Mouse (Mus musculus) urinary bladder, adult 18-20 months (tissue): ENCODE results near the gene Map3k14.
"Not testable (repeated sequence)": the region's sequence is repeated elsewhere in the genome, so short reads cannot be mapped to it uniquely, and the experiment has no call there.

Experiments
- DNase-seq, 2 experiments: peaks; one replicate each; pipeline ENCODE4 v3.0.0; 2022; ENCODE audit warnings: low spot score in 2 of 2, mixed read lengths in 2 of 2

Map3k14 gene

DNA sequence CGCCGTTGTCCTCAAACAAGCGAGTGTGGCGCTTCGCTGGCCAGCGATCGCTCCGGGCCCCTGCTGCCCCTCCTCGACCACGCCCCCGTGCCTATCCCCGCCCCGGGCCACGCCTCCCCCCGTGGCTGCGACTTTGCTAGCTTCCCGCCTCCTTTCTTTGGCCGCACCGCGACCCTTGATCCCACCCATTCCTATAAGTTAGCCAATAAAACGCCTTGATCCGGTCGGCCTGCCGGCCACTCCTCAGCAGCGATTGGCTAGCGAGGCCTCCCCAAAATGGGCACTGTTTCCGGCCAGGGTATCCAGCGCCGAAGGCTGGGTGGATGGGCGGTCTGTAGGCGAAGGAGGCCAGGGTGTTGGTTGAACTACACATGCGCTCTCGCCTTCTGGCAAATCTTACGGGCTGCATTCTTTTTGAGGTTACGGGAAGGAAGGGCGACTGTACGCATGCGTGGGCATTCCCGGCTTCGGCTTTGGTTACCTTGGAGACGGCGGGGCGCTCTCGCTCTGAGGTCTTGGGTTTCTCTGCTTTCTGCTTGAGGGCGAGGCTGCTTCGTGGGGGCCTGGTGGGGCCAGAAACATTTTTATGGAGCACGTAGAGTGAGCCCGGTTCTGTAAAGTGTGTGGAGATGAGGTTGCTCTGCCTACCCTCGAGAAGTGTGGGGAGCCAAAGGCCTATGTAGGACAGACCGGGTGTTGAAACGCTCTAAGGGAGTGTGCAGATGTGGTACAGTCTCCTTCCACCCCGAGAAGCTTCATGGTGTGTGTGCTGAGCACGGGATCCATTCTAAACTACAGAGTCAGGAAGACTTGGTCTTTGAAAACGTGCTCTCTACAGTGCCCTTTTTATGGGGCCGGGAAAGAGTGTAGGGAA is at the start of gene Map3k14:
Map3k14 (minus strand) TSS at position 127 of the 874 bp plus-strand sequence.
- peak; percentile 99 to 100 for DNase-seq

- DNase-seq, result no peak
Observed at GRCm38 (mm10) chr11:103315379-103315778, 48.1 kb upstream of the Map3k14 start.

- no peak for DNase-seq
Observed at GRCm38 (mm10) chr11:103314736-103315374, 47.6 kb upstream of the Map3k14 start.

- DNase-seq, result no peak
Observed at GRCm38 (mm10) chr11:103313542-103313941, 46.3 kb upstream of the Map3k14 start.

GRCm38 (mm10) chr11:103312655-103313255 is 45.5 kb upstream of the Map3k14 start:
- no peak for DNase-seq

DNA sequence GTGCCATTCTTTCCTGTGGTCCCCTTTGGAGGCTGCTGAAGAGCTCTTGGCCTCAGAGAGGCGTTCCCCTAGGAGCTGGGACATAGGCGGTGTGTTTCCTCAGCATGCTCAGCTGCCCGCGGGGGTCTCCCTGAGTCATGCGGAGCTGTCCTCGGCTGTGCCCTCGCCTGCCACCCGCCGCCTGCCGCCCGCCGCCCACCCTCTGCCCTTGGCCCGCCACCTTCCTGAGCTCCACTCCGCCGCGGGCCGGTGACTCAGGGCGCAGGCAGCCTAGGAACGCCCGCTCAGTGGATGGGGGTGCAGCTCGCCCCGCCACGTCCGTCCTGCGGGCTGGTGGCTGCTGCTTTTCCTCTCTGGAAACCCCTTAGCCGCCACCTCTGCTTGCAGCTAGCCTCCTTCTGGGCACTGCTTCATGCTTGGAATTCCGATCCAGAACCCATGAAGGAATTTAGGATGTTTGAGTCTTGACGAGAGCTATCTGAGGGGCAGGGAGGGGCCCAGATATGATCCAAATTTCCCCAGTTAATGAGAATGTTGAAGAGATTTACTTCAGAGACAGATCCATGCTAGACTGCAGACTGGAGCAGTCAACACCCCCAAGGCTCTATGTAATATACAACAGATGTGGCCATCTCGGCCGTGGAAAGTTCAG is 44.8 kb upstream of the Map3k14 start:
- DNase-seq, result peak; percentile 54 to 59

- DNase-seq, result no peak
Observed at GRCm38 (mm10) chr11:103309956-103310574, 42.8 kb upstream of the Map3k14 start.

DNA sequence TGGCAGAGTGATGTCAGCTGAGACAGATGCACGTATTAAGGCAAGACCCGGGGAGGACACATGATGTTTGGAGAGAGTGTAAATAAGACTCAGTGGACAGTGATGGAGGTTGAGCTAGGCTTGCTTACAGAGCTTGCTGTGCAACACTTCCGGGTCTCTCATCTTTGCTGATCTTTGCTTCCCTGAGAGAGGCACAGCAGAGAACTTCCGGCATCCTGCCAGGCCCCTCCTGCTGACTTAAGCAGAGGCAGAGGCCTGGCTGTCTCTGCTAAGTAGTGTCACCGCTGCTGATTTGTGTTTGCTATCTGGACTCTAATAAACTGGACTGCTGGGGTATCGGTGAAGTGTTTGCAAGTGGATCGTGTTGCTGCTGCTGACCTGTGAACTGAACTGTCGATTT is 40.6 kb upstream of the Map3k14 start:
- DNase-seq, result no peak

DNA sequence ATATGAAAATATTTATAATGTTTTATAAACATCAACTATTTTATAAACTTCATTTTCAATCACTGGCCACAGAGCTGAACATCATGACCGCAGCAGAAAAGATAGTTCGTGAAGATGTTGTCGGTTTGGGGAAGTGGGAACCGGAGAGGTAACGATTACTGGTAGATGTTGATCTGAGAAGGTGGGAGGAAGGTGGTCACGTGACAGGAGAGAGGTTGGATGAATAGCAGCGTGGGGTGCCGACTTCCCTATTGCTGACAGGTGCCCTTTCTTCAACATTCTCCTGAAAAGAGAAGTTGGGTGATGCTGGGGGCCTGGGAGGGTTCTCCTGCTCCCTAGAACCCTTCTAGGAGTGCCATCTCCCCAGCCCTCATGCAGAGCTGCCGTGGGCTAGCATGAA is 37.3 kb upstream of the Map3k14 start:
- DNase-seq, result no peak

DNA sequence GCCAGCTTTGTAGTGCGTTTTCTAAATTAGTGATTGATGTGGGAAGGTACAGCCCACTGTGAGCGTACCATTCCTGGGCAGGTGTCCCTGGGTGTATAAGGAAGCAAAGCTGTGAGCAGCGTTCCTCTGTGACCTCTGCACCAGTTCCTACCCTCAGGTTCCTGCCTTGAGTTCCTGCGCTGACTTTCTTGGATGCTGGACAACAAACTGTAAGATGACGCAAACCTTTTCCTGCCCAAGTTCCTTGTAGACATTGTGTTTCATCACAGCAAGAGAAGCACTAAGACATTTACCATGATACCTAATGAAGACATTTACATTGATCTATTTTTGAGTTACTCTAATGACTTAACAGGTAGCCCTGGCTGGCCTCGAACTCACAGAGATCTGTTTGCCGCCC is 27.5 kb upstream of the Map3k14 start:
- DNase-seq, result no peak

- no peak for DNase-seq
Observed at GRCm38 (mm10) chr11:103294066-103294465, 26.8 kb upstream of the Map3k14 start.

GRCm38 (mm10) chr11:103292890-103293287 is 25.6 kb upstream of the Map3k14 start:
- no peak for DNase-seq

- DNase-seq, result peak in 1 of 2 experiments; percentile 71
Observed at GRCm38 (mm10) chr11:103292152-103292889, 25.0 kb upstream of the Map3k14 start.

DNA sequence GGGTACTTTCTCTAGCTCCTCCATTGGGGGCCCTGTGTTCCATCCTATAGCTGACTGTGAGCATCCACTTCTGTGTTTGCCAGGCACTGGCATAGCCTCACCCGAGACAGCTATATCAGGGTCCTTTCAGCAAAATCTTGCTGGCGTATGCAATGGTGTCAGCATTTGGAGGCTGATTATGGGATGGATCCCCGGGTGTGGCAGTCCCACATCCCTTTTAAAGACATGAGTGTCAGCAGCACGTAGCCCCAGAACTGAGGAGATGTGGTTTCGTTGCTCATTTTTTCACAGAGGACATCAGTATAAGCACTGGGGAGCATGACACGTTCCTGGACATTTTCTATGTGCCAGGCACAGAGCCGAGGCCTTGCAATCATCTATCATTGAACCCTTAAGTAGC is 23.6 kb upstream of the Map3k14 start:
- not testable (repeated sequence) for DNase-seq

- DNase-seq, result no peak
Observed at GRCm38 (mm10) chr11:103288291-103288963, 21.2 kb upstream of the Map3k14 start.

DNA sequence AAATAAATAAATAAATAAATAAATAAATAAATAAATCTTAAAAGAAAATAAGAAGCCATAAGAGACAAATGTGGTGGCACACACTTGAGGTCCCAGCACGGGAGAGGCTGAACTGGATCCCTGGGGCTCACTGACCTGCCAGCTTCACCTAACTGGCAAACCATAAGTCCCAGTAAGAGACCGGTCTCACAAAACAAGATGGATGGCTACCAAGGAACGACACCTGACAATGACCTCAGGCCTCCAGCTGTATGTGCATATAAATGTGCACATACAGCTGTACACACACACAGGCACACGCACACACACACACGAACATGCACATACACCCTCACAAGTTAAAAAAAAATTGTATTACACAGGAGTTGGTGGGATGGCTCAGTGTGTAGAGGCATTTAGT is 19.6 kb upstream of the Map3k14 start:
- DNase-seq, result no peak

DNA sequence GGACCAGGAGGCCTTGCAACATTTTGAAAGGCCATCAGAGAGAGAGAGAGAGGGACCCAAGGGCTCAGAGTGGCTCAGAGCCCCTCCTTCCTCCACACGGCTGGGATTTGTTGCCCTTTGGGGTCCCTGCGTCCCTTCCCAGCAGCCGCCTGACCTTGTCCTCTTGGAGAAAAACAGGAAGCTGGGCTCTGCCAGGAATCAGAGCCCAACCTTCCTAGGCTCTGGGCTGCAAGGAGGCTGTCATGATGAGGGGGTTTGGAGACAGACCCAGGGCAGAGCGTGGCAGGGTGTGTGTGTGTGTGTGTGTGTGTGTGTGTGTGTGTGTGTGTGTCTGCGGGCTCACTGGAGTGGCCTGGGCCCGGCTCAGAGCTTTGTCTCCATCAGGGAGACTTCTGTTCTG is 18.7 kb upstream of the Map3k14 start:
- no peak for DNase-seq

- DNase-seq, result no peak
Observed at GRCm38 (mm10) chr11:103285276-103285675, 18.0 kb upstream of the Map3k14 start.

- DNase-seq, result no peak
Observed at GRCm38 (mm10) chr11:103281784-103282183, 14.5 kb upstream of the Map3k14 start.

- DNase-seq, result no peak
Observed at GRCm38 (mm10) chr11:103276450-103276849, 9.2 kb upstream of the Map3k14 start.
